Mouse (Mus musculus) heart, embryonic 15.5 days (tissue): ENCODE data around the gene Rps24. TPM values are rescaled to one million over a fixed set of nuclear protein-coding genes. Genes with fewer than 3 reads are reported as not detected.
A peak's percentile ranks its signal among the peaks of the same experiment; 100 is the strongest.
"Not testable (repeated sequence)": the region's sequence is repeated elsewhere in the genome, so short reads cannot be mapped to it uniquely, and the experiment has no call there.

Experiments
- ATAC-seq: fragments of 200-750 bp; cut with Nextera tagmentation; replicated peaks from 2 replicates; pipeline ENCODE4 v1.8.0; 2017; ENCODE audit warnings: low read depth, moderate TSS enrichment; ENCODE audit not compliant: insufficient number of reproducible peaks, insufficient read depth, low FRiP score
- H3K27ac ChIP-seq: fragments of 300-500 bp; sonication (generic); 2 replicates; pipeline ENCODE4 v1.5.1; 2015; ENCODE audit warnings: mild to moderate bottlenecking, inconsistent platforms
- H3K27me3 ChIP-seq: fragments of 300-500 bp; sonication (generic); 2 replicates; pipeline ENCODE4 v1.6.1; 2015; ENCODE audit warnings: inconsistent platforms
- H3K36me3 ChIP-seq: fragments of 300-500 bp; sonication (generic); 2 replicates; pipeline ENCODE4 v1.6.1; 2015; ENCODE audit warnings: mild to moderate bottlenecking, inconsistent platforms
- H3K4me1 ChIP-seq: fragments of 300-500 bp; sonication (generic); replicated peaks from 2 replicates; pipeline ENCODE4 v1.6.1; 2015; ENCODE audit warnings: inconsistent platforms
- H3K4me2 ChIP-seq: fragments of 300-500 bp; sonication (generic); 2 replicates; pipeline ENCODE4 v1.6.1; 2015; ENCODE audit warnings: inconsistent platforms, mild to moderate bottlenecking, moderate library complexity
- H3K4me3 ChIP-seq: fragments of 300-500 bp; sonication (generic); 2 replicates; pipeline ENCODE4 v1.5.1; 2015; ENCODE audit warnings: mild to moderate bottlenecking, inconsistent platforms
- H3K9ac ChIP-seq: fragments of 300-500 bp; sonication (generic); 2 replicates; pipeline ENCODE4 v1.6.1; 2015; ENCODE audit warnings: mild to moderate bottlenecking, inconsistent platforms
- H3K9me3 ChIP-seq: fragments of 300-500 bp; sonication (generic); replicated peaks from 2 replicates; pipeline ENCODE4 v1.6.1; 2016; ENCODE audit warnings: inconsistent platforms
- WGBS: fragments of 180-500 bp; shearing (Covaris S2); methylation state at CpG from one replicate; pipeline ENCODE4 v1.1.7; 2015; ENCODE audit warnings: mixed read lengths; 5-methylcytosine and 5-hydroxymethylcytosine counted together
- polyA plus RNA-seq: library from polyadenylated mRNA; unstranded; fragments of >200 nt; fragmentation: Nextera tagmentation; extraction: Ambion mirVana; gene quantifications from 2 replicates; pipeline ENCODE4 v1.2.1, GENCODE M21; 2015

Rps24 gene
- 442 and 576 TPM in 2 replicates for polyA plus RNA-seq

DNA sequence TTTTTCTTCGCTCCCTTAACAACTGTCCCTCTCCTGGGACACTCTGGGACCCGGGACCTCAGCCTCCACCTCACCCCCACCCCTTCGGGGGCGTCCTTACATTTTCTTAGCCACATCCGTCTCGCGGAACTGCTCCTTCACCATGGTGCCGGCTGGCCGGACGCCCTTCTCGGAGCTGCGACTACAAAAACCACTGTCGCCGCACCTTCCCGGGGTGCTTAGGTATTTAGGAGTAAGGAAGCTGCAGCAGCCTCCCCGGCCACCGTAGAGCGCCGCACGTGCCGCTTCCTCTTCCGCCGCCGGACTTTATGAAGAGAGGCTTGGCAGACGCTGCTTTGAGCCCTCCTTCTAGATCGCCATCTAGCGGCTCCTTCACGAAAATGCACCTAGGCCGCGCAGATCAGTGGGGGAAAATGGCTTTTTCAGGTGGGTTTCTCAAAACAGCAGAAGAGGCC lies at the start of gene Rps24, which contains the start of gene Polr3a:
Gene Rps24, plus strand, starts transcription at position 353 of the 455 bp plus-strand sequence.
Gene Polr3a, minus strand, starts transcription at position 286 of the 455 bp plus-strand sequence.
- H3K27me3 ChIP-seq, result no peaks in the 10 kb centered on the region
- no peak within 1 kb of the TSS for H3K27ac ChIP-seq
- H3K4me2 ChIP-seq, result peak within 1 kb of the TSS; percentile 76
- peaks cover 16% of the 10 kb centered on the region for H3K4me1 ChIP-seq
- under 1% methylated on average over 30 of the region's 30 CpGs for WGBS
- H3K36me3 ChIP-seq, result peaks cover 27% of the 10 kb centered on the region
- peak within 1 kb of the TSS; percentile 87 for H3K4me3 ChIP-seq
- H3K9ac ChIP-seq, result peak within 1 kb of the TSS; percentile 86
- no peaks in the 10 kb centered on the region for H3K9me3 ChIP-seq
- ATAC-seq, result peak; percentile 29

DNA sequence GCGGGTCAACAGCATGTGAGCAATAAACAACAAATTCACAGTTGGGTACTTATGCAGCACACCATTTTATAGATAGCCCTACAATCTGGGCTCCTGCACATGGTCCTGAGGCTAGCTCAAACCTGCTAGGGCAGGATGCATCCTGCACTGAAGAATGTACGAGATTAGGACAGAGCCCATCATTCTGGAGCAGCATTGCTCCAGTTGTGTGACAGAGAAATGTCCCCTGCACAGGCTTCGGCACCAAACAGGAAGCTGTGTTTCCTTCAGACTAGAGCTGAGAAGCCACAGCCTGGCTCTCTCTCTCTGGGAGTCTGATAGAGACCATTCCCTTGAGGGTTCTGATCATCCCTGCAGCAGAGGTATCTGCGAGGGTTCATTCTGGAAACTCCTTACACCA lies 43.4 kb upstream of the Rps24 start:
- ATAC-seq, H3K4me2 ChIP-seq, H3K4me3 ChIP-seq, H3K9me3 ChIP-seq, H3K9ac ChIP-seq, H3K27ac ChIP-seq, H3K27me3 ChIP-seq, H3K4me1 ChIP-seq: not testable (repeated sequence)
- H3K36me3 ChIP-seq, result peaks cover 18% of the 10 kb centered on the region; the same call in 1 of the 2 replicates
- WGBS, result 70% methylated on average over 4 of the region's 4 CpGs

DNA sequence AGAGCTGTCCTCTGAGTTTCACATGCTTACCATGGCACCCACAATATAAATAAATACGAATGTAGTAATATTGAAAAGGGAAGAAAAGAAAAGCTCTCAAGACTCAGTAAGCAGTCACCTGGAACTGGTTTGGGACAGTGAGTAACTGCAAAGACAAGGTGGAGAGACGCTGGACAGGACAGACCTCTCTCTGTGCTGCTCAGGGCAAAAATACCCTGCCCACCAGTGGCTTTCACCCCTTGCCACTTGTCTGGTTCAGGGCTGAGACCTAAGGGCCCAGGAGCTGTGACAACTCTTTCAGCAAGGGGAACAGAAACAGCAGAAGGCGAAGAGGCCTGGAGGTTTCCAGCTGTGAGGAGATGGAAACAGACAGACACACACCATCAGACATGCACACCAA lies 28.7 kb upstream of the Rps24 start:
- Histone ChIP-seq H3K36me3 (peaks cover 93% of the 10 kb centered on the region), H3K27ac (no peak overlapping the region), H3K9ac (no peak overlapping the region)

DNA sequence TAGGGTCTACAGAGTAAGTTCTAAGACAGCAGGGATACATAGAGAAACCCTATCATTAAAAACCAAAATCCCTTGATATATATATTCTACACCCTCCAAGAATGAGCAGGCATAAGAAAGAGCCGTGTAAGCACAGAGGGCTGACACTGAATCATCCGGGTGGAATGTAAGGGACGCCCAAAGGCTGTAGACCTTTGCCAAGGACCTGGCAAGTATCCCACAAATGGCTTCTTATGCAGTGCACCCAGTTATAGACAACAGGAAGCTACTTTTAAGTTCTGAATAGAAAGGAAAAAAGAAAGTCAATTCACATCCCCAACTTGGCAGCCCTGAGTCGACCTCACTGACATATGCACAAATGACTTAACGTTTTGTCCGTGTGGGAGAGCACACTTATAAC lies 18.1 kb upstream of the Rps24 start:
- no peak for ATAC-seq
- peaks cover 85% of the 10 kb centered on the region for H3K36me3 ChIP-seq
- no peak overlapping the region for H3K4me2 ChIP-seq
- H3K9me3 ChIP-seq, result no peaks in the 10 kb centered on the region
- no peak overlapping the region for H3K4me3 ChIP-seq
- no peak overlapping the region for H3K27ac ChIP-seq
- H3K27me3 ChIP-seq, result no peaks in the 10 kb centered on the region
- WGBS, result 74% methylated on average over 6 of the region's 6 CpGs
- no peak overlapping the region for H3K9ac ChIP-seq
- no peaks in the 10 kb centered on the region for H3K4me1 ChIP-seq

More for the DNA sequence above, 28.7 kb upstream of the Rps24 start:
- Histone ChIP-seq H3K4me2 (no peak overlapping the region), H3K9me3 (no peaks in the 10 kb centered on the region), H3K4me1 (no peaks in the 10 kb centered on the region), H3K4me3 (no peak overlapping the region), H3K27me3 (no peaks in the 10 kb centered on the region)
- 75% methylated on average over 3 of the region's 3 CpGs for WGBS
- no peak for ATAC-seq

DNA sequence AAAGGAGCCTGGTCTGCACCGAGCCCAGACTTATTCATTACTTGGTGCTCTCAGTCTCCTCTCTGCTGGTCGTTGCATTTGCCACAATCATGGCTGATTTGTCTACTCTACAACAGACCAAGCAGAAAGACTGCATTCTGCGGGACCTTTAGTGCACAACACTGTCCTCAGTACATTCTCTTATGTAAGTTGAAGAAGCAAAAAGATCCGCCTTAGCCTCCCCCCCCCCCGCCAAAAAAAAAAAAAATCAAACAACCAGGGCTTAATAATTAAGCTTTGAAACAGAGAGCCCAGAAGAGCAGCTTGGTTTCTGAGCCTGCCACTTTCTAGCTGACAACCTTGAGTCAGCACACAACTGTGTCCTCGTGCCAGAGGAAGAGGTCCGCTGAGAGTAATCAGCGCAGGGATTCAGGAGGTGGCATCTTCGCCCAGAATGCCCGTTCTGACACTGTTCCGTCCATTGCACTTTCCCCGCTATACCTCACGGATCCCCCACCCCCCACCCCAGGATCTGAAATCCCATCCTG lies 621 bp upstream of the Rps24 start:
- no peak for ATAC-seq
- peak overlapping the region; percentile 87 for H3K4me3 ChIP-seq
- H3K27ac ChIP-seq, result no peak overlapping the region
- H3K36me3 ChIP-seq, result peaks cover 32% of the 10 kb centered on the region
- H3K4me1 ChIP-seq, result peaks cover 12% of the 10 kb centered on the region
- peak overlapping the region; percentile 86 for H3K9ac ChIP-seq
- 5% methylated on average over 13 of the region's 13 CpGs for WGBS
- no peaks in the 10 kb centered on the region for H3K9me3 ChIP-seq
- peak overlapping the region; percentile 76 for H3K4me2 ChIP-seq
- H3K27me3 ChIP-seq, result no peaks in the 10 kb centered on the region

DNA sequence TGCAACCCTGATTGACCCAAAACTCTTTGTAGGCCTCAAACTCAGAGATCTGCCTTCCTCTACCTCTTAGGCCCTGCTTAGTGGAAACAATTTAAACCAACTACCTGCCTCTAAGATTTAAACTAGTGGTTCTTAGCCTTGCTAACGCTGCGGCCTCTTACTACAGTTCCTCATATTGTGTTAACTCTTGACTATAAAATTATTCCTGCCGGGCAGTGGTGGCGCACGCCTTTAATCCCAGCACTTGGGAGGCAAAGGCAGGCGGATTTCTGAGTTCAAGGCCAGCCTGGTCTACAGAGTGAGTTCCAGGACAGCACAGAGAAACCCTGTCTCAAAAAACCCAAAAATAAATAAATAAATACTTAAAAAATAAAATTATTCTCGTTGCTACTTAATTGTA lies 2.8 kb downstream of the Rps24 start:
- H3K9ac ChIP-seq, H3K4me3 ChIP-seq, H3K9me3 ChIP-seq, H3K27me3 ChIP-seq, H3K4me2 ChIP-seq, H3K27ac ChIP-seq, ATAC-seq: not testable (repeated sequence)
- peaks cover 44% of the 10 kb centered on the region for H3K4me1 ChIP-seq
- H3K36me3 ChIP-seq, result peaks cover 27% of the 10 kb centered on the region
- WGBS, result 82% methylated on average over 7 of the region's 7 CpGs

DNA sequence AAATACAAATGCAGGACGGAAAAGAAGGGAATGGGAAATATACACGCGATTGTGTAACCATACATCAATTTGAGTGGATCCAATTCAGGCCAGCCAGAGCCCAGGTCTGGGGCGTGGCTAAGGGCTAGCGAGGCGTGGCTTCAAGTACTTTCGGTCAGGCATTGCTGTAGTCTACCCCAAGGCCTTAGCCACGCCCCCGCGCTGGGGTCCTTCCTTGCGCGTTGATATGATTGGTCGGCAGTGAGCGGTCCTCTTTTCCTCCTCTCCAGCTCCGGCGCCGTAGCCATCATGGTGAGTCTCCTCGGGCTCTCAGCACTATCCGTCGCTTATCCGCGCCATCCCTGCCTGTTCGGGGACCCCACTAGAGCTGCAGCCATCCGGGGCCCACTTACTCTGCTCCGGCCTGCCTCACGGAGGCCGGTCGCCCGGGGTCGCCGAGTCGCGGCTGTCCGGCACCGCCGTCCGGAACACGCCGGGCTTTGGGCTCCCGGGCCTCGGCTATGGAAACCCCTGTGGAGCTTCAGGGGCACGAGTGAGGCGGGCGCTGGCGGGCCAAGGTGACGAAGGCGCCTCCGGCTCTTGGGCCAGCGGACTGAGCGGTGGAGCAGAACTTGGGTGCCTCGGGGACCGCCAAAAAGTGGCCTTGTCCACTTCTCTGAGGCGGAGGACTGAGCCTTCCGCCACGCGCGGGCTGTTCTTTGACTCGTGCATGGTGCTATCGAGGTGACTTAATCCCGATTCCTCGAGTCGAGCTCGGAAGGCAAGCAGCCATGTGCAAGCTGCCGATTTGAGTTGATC lies 3.7 kb downstream of the Rps24 start:
- Histone ChIP-seq H3K9ac (peak overlapping the region; percentile 78), H3K4me3 (peak overlapping the region; percentile 74), H3K36me3 (peaks cover 34% of the 10 kb centered on the region), H3K4me2 (peak overlapping the region; percentile 74), H3K27ac (peak overlapping the region; percentile 77), H3K4me1 (peaks cover 42% of the 10 kb centered on the region), H3K27me3 (no peaks in the 10 kb centered on the region), H3K9me3 (no peaks in the 10 kb centered on the region)
- under 1% methylated on average over 64 of the region's 64 CpGs for WGBS
- peak; percentile 92 for ATAC-seq

DNA sequence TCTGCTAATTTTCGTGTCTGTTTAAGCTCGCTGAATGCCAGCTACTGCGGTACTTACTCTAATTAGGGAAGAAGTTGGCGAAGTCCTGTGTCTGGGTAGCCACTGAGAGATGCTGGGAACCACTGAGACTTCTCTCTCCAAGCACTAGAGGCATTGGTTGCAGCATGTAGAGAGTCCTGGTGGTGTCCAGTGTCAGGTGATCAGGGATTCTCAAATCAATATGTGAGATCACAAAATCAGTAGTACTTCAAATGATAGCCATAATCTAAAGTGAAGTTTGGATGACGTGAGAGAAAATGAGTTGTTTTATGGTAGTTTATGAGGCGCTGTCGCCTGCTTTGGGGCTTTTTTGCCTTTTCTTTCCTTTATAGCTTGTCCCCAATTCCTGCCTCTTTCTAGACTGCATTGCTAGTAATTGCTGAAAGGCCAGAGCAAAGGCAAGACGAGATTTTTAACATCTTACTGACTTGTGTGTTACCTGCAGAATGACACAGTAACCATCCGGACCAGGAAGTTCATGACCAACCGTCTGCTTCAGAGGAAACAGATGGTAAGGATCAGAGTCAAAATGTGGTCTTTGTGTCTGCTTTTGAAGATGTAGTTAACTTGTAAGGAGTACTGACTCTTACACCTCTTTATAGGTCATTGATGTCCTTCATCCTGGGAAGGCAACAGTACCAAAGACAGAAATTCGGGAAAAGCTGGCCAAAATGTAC lies 4.5 kb downstream of the Rps24 start:
- Histone ChIP-seq H3K9ac (peak overlapping the region; percentile 78), H3K4me2 (peak overlapping the region; percentile 74), H3K27ac (peak overlapping the region; percentile 77), H3K4me1 (peaks cover 35% of the 10 kb centered on the region), H3K36me3 (peaks cover 42% of the 10 kb centered on the region), H3K27me3 (no peaks in the 10 kb centered on the region), H3K9me3 (no peaks in the 10 kb centered on the region), H3K4me3 (peak overlapping the region; percentile 74)
- ATAC-seq, result no peak
- WGBS, result 3% methylated on average over 11 of the region's 11 CpGs

DNA sequence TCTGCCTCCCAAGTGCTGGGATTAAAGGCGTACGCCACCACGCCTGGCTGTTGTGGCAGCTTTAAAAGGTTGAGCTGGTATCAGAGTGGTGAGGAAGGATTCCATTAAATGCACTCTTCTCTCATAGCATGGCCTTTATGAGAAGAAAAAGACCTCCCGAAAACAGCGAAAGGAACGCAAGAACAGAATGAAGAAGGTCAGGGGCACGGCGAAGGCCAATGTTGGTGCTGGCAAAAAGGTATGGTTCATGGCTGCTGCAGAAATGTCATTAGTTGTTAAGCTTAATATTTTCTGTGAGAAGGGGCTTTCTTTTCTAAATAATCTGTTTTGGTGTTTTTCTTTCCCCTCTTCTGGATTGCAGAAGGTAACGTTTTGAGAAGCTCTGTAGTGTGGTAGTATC lies 6.3 kb downstream of the Rps24 start:
- Histone ChIP-seq H3K36me3 (peaks cover 60% of the 10 kb centered on the region), H3K27me3 (no peaks in the 10 kb centered on the region), H3K9me3 (no peaks in the 10 kb centered on the region), H3K4me3 (no peak overlapping the region), H3K4me1 (peaks cover 35% of the 10 kb centered on the region), H3K27ac (no peak overlapping the region), H3K9ac (no peak overlapping the region), H3K4me2 (peak overlapping the region; percentile 74)
- WGBS, result 82% methylated on average over 9 of the region's 9 CpGs
- ATAC-seq, result no peak

DNA sequence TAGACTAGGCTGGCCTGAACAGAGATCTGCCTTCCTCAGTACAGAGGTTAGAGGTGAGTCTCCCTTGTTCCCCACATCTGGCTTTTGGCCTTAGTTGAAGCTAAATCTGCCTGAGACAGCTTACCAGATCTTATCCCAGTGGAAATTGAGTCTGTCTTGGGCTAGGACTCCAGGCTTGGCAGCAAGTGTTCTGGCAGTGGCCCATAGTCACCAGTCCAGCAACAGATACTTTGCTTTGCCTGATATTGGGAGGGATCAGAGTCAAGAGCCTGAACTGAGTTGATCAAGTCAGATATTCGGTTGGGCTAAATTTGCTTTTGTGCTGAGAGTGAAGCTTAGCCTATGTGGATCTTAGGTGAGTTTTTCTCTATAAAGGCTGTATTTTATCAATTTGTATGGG lies 9.6 kb downstream of the Rps24 start:
- ATAC-seq, result no peak
- Histone ChIP-seq H3K4me2 (no peak overlapping the region), H3K36me3 (peaks cover 67% of the 10 kb centered on the region), H3K27ac (no peak overlapping the region), H3K27me3 (no peaks in the 10 kb centered on the region), H3K4me1 (peaks cover 41% of the 10 kb centered on the region), H3K9me3 (no peaks in the 10 kb centered on the region), H3K9ac (no peak overlapping the region), H3K4me3 (no peak overlapping the region)
- 78% methylated on average over 1 of the region's 1 CpGs for WGBS

DNA sequence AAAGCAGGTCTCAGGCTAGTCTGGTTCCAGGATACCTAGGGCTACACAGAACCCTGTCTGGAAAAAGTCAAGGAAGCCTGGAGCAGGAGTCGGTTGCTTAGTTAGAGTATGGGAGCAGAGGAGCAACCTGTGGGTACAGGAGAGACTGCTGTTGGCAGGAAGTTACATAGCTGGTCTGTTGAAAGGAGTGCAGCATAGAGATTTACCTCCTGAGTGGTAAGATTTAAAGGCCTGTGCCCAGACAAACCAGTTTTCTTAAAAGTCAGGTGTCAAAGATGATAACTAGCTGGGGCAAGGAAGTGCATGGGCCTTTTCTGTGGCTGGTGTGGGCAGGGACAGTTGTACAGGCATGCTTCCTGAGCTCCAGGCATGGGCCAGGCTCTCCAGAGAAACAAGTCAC lies 10.5 kb downstream of the Rps24 start:
- ATAC-seq, result no peak
- Histone ChIP-seq H3K4me3 (no peak overlapping the region), H3K9ac (no peak overlapping the region), H3K9me3 (no peaks in the 10 kb centered on the region), H3K4me1 (peaks cover 34% of the 10 kb centered on the region), H3K27ac (no peak overlapping the region), H3K27me3 (no peaks in the 10 kb centered on the region), H3K4me2 (no peak overlapping the region), H3K36me3 (peaks cover 62% of the 10 kb centered on the region)
- WGBS, result 89% methylated on average over 1 of the region's 1 CpGs
